30 mouse cellular contexts compared by ENCODE assay signal in genomic region chr6:71726710-71727109, GRCm38 (mm10). TPM values are rescaled to one million over a fixed set of nuclear protein-coding genes. Genes with fewer than 3 reads are reported as not detected.
A peak's percentile ranks its signal among the peaks of the same experiment; 100 is the strongest.
DNase-seq lines count a peak whose midpoint lies in the region; ATAC-seq and TF ChIP-seq lines count a peak whose summit lies in the region.
"Had no signal": no experiment of that assay in that cellular context is flagged by ENCODE, and none has a peak within 500 bp of the region (broad histone marks: within the 10 kb centered on the region; RNA-seq: fewer than 3 reads in every experiment).

No protein-coding gene starts in this region.

- H3K4me3 ChIP-seq in lung, embryonic 16.5 days (ENCODE audit: low read length) = no peak overlapping the region
- H3K4me3 ChIP-seq in lung, adult 2 months (replicated peaks; ENCODE audit: extremely low read depth, low read depth, low read length) = no peak overlapping the region
- H3K4me3 ChIP-seq in stomach, embryonic 14.5 days (ENCODE audit: low read depth, low read length) = no peak overlapping the region
- H3K4me3 ChIP-seq: embryonic facial prominence, embryonic 15.5 days; forebrain, embryonic 12.5 days; hindbrain, embryonic 12.5 days; kidney, embryonic 15.5 days; layer of hippocampus, adult 2 months; liver, embryonic 15.5 days; myocyte; neural tube, embryonic 12.5 days had no signal

- H3K27me3 ChIP-seq in lung, embryonic 16.5 days (ENCODE audit: control insufficient read depth, insufficient read depth, low read depth, low read length) = no peaks in the 10 kb centered on the region
- H3K27me3 ChIP-seq in stomach, embryonic 14.5 days (ENCODE audit: control insufficient read depth, insufficient read depth, low read length) = no peaks in the 10 kb centered on the region
- H3K27me3 ChIP-seq: embryonic facial prominence, embryonic 15.5 days; forebrain, embryonic 12.5 days; hindbrain, embryonic 12.5 days; kidney, embryonic 15.5 days; liver, embryonic 15.5 days; neural tube, embryonic 12.5 days had no signal

- H3K9me3 ChIP-seq in lung, embryonic 16.5 days (ENCODE audit: control insufficient read depth, low read length) = no peaks in the 10 kb centered on the region
- H3K9me3 ChIP-seq in stomach, embryonic 14.5 days (ENCODE audit: control insufficient read depth, low read depth, low read length) = no peaks in the 10 kb centered on the region
- H3K9me3 ChIP-seq: embryonic facial prominence, embryonic 15.5 days; forebrain, embryonic 12.5 days; G1E; hindbrain, embryonic 12.5 days; kidney, embryonic 15.5 days; liver, embryonic 15.5 days; neural tube, embryonic 12.5 days had no signal

- peak; percentile 43; the same call in 1 of the 2 replicates for ATAC-seq in lung, embryonic 16.5 days (ENCODE audit: low read depth)
- ATAC-seq in stomach, embryonic 14.5 days (ENCODE audit: insufficient number of reproducible peaks, insufficient read depth, low FRiP score, low read depth) = peak; percentile 53; the same call in 1 of the 2 replicates
- ATAC-seq: forebrain, postnatal 0 days; hindbrain, postnatal 0 days; midbrain, embryonic 16.5 days had no signal

- 66% methylated on average over 7 of the region's 7 CpGs for WGBS in lung, embryonic 16.5 days
- 87% methylated on average over 7 of the region's 7 CpGs for WGBS in lung, adult 2 months
- 52% methylated on average over 7 of the region's 7 CpGs for WGBS in stomach, embryonic 14.5 days

- no peak overlapping the region for H3K27ac ChIP-seq in lung, embryonic 16.5 days (ENCODE audit: low read length)
- H3K27ac ChIP-seq in stomach, embryonic 14.5 days (ENCODE audit: low read length) = no peak overlapping the region
- H3K27ac ChIP-seq: embryonic facial prominence, embryonic 15.5 days; forebrain, embryonic 12.5 days; hindbrain, embryonic 12.5 days; hindbrain, postnatal 0 days; kidney, embryonic 15.5 days; layer of hippocampus, adult 2 months; liver, embryonic 15.5 days; neural tube, embryonic 12.5 days had no signal

- TF ChIP-seq CTCF in lung, adult 2 months (IDR thresholded peaks at IDR 0.05; ENCODE audit: insufficient read depth, low read length) = no peak

- DNase-seq in gastrocnemius, adult 18-20 months (ENCODE audit: low spot score) = peak; percentile 47
- DNase-seq in gastrocnemius, postnatal 36 days = no peak
- no peak for DNase-seq in lung, adult 2 months
- no peak for DNase-seq in cerebellum, postnatal 10 days
- DNase-seq in thymus, postnatal 36 days = no peak
- DNase-seq: adrenal gland, adult 8-10 months; cerebellum, adult 9-10 months; forebrain, postnatal 0 days; gastrocnemius, postnatal 25 days; heart, adult 18-20 months; heart, postnatal 36 days; kidney, adult 18-20 months; kidney, postnatal 25 days; lung, postnatal 10 days; right cerebral cortex, adult 18-20 months had no signal

- H3K36me3 ChIP-seq in lung, embryonic 16.5 days (ENCODE audit: control insufficient read depth, insufficient read depth, low read length) = no peaks in the 10 kb centered on the region
- H3K36me3 ChIP-seq in stomach, embryonic 14.5 days (ENCODE audit: control insufficient read depth, insufficient read depth, low read length) = no peaks in the 10 kb centered on the region
- H3K36me3 ChIP-seq: embryonic facial prominence, embryonic 15.5 days; forebrain, embryonic 12.5 days; G1E; hindbrain, embryonic 12.5 days; kidney, embryonic 15.5 days; liver, embryonic 15.5 days; neural tube, embryonic 12.5 days had no signal

- H3K4me1 ChIP-seq in lung, embryonic 16.5 days (replicated peaks; ENCODE audit: control insufficient read depth, insufficient read depth, low read length) = peaks cover 2% of the 10 kb centered on the region; the same call in 1 of the 2 replicates
- no peaks in the 10 kb centered on the region; the same call in 1 of the 2 replicates for H3K4me1 ChIP-seq in lung, adult 2 months (ENCODE audit: control insufficient read depth, insufficient read depth, low read length)
- no peaks in the 10 kb centered on the region for H3K4me1 ChIP-seq in stomach, embryonic 14.5 days (ENCODE audit: control insufficient read depth, insufficient read depth, low read length)
- H3K4me1 ChIP-seq: embryonic facial prominence, embryonic 15.5 days; kidney, embryonic 15.5 days; liver, embryonic 15.5 days had no signal

- no peak overlapping the region for H3K9ac ChIP-seq in lung, embryonic 16.5 days (ENCODE audit: low read length)
- no peak overlapping the region for H3K9ac ChIP-seq in stomach, embryonic 14.5 days (replicated peaks; ENCODE audit: low read depth, low read length)
- H3K9ac ChIP-seq: embryonic facial prominence, embryonic 15.5 days; forebrain, embryonic 12.5 days; forebrain, postnatal 0 days; hindbrain, embryonic 12.5 days; kidney, embryonic 15.5 days; liver, embryonic 15.5 days; neural tube, embryonic 12.5 days had no signal

- no peak overlapping the region for H3K4me2 ChIP-seq in lung, embryonic 16.5 days (ENCODE audit: low read depth, low read length)
- no peak overlapping the region for H3K4me2 ChIP-seq in stomach, embryonic 14.5 days (replicated peaks; ENCODE audit: low read depth, low read length)
- H3K4me2 ChIP-seq: embryonic facial prominence, embryonic 15.5 days; forebrain, embryonic 12.5 days; heart, embryonic 11.5 days; hindbrain, embryonic 12.5 days; kidney, embryonic 15.5 days; liver, embryonic 15.5 days; midbrain, embryonic 11.5 days; neural tube, embryonic 12.5 days had no signal

- intact Hi-C loops in gastrocnemius, postnatal 36 days (cut with DNase I) = loop anchor here (2.0 kb wide), 1 partner anchor 30 kb away; no protein-coding TSS in a partner anchor

- TF ChIP-seq POLR2A in lung, adult 2 months (IDR thresholded peaks at IDR 0.05; ENCODE audit: borderline replicate concordance, extremely low read depth, low read depth, low read length) = no peak

RNA-seq across cellular contexts. Expression of gene Reep1, which starts 19.3 kb away (rescaled TPM):
- 10 to 100 TPM; 66.8 to 69.9 TPM for total RNA-seq in gastrocnemius, adult 18-20 months (2021)
- 10 to 100 TPM; 70.7 to 77.8 TPM for total RNA-seq in gastrocnemius, postnatal 36 days (2021)
- 16.8 and 17.3 TPM in 2 replicates for polyA plus RNA-seq in lung, embryonic 16.5 days (2015; fragmentation: Nextera tagmentation; extraction: Ambion mirVana)
- polyA plus RNA-seq in lung, adult 2 months (2012; rRNA removed) = 5.3 and 6.7 TPM in 2 replicates
- 16.8 and 22.5 TPM in 2 replicates for polyA plus RNA-seq in stomach, embryonic 14.5 days (2014; fragmentation: Nextera tagmentation; extraction: Ambion mirVana)
- polyA plus RNA-seq: G1E had no signal
